Mouse (Mus musculus): ENCODE data around the gene Rhox10.
"Not testable (repeated sequence)": the region's sequence is repeated elsewhere in the genome, so short reads cannot be mapped to it uniquely, and the experiment has no call there.

The Rhox10 gene

DNA sequence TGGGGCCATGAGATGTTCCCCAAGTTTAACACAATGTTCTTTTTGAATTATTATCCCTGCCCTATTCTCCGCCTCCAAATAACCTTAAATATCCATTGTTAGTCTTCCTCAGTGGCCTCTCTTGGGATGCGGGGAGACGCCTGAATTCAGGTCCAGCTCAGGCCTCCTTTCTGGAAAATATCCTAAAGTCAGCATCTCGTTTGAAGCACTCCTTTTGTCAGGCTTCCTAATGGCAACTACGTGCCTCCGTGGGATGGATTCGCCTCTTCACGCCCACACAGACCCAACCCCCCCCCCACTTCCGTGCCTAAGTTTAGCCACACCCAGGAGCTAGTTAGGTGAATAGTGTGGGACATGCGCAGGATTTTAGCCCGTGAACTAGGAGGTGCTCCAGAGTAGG is at the start of gene Rhox10:
TSS of gene Rhox10 (plus strand) at position 301 of the 400 bp plus-strand sequence.
- DNase-seq (ENCODE audit: low spot score) = no peak

DNA sequence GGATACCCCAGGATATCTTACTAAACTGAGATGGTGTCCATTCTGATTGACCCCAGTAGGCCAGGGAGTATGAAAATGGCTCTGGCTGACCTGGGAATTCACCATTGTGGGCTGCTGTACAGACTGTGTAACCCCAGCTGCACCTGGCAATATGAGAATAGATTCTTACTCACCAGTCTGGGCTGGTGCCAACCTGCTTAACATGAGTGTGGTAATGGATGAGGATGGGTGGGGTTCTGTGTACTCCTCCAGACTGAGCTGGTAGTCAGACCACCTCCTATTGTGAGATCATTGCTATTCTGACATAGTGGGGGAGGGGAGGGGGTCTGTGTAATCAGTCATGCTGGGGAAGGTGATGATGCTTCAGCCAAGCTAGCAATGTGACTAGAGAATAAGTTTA is 47.7 kb upstream of the Rhox10 start, which contains the start of gene Btg1-ps1:
TSS of gene Btg1-ps1 (minus strand) at position 219 of the 400 bp plus-strand sequence.
- not testable (repeated sequence) for DNase-seq (ENCODE audit: low spot score)

- no peak for DNase-seq (ENCODE audit: low spot score)
These were observed 32.4 kb upstream of the Rhox10 start for GRCm38 (mm10) chrX:38033841-38034240.

DNA sequence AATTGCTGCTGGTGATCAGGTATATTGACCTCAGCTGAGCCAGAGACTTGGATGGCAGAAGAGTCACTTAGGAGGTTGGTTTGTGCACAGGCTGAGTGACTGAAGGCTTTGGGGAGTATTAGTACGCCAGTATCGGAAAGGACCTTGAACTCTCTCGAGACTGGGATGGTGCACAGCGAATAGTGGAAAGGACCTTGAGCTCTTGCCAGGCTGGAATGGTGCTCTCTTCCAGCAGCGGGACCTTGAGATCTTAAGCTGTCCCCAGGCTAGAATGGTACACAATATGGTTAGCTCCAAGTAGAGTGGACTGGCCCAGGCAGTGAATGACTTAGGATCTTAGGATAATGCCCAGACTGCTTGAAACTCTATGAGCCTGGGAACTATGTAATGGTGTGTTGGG is 26.6 kb upstream of the Rhox10 start:
- DNase-seq (ENCODE audit: low spot score) = no peak

DNA sequence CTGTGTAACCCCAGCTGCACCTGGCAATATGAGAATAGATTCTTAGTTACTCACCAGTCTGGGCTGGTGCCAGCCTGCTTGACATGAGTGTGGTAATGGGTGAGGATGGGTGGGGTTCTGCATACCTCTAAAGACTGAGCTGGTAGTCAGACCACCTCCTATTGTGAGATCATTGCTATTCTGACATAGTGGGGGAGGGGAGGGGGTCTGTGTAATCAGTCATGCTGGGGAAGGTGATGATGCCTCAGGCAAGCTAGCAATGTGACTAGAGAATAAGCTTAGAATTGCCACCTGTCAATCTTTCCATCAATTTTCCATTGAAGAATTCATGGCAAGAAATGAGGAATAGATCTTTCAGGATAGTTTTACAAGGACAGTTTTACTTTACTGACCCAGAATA is 23.3 kb upstream of the Rhox10 start, which contains the start of gene Btg1-ps2:
TSS of gene Btg1-ps2 (minus strand) at position 101 of the 400 bp plus-strand sequence.
- not testable (repeated sequence) for DNase-seq (ENCODE audit: low spot score)

DNA sequence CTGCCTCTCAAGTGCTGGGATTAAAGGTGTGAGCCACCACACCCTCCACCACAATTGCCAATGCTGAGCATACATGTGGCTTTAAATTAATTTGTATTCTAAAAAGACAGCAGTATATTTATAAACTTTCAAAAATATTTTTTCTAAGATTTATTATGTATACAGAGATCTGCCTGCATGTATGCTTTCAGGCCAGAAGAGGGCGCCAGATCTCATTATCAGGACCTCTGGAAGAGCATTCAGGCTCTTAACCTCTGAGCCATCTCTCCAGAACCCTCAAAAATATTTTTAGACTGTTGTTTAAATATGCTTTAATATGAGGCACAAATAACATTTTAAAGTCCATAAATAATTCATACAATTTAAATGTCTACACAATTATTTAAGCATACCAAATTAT is 4.7 kb upstream of the Rhox10 start:
- DNase-seq (ENCODE audit: low spot score) = peak; percentile 4

GRCm38 (mm10) chrX:38084226-38084625 is 18.0 kb downstream of the Rhox10 start:
- peak; percentile 44 for DNase-seq (ENCODE audit: low spot score)

GRCm38 (mm10) chrX:38085041-38085440 is 18.8 kb downstream of the Rhox10 start, which contains the start of gene Rhox11:
Gene Rhox11 (minus strand): TSS chrX:38085141.
- DNase-seq (ENCODE audit: low spot score) = no peak

DNA sequence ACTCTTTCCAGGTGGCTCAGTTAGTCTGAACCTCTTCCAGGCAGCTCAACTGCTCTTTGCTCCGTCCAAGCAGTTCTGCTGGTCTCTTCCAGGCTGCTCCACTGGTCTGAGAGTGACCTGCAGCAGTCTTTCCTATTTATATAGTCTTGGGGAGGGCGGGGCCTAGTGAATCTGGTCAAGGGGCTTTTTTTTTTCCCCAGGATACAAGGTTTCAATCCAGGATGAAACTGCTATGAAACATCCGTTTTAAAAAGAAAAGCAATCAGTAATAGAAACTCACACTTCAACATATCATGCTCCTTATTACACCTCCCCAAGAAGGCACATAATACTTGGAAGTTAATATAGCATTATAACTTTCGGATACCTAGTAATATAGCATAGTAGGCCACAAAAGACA is 44.5 kb downstream of the Rhox10 start, which contains the start of gene Rhox12:
TSS of gene Rhox12 (minus strand) at position 101 of the 400 bp plus-strand sequence.
- DNase-seq (ENCODE audit: low spot score) = no peak

DNA sequence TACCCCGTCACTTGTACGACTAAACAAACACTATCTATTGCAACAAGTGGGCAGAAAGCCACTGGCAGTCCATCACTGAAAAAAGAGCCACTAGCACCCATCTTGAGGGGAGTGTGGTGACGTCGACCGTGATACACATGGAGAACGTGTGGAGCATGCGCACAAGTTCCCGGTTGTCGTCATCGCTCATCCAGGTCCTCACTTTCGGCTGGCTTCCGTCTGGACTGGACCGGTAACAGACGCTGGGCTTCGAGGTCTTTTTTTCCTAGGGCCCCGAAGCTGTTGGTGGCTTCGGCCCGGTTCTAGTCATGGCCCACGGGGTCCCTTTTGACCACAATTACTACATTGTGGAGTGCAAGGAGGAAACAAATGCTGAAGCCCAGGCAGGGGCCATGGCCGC is 54.7 kb downstream of the Rhox10 start, which contains the start of gene Rhox13:
TSS of gene Rhox13 (plus strand) at position 238 of the 400 bp plus-strand sequence.
- DNase-seq (ENCODE audit: low spot score) = no peak
